Mouse (Mus musculus) heart, embryonic 11.5 days (tissue): ENCODE results near the gene Calm5. TPM values are rescaled to one million over a fixed set of nuclear protein-coding genes. Genes with fewer than 3 reads are reported as not detected.
"Not testable (repeated sequence)": the region's sequence is repeated elsewhere in the genome, so short reads cannot be mapped to it uniquely, and the experiment has no call there.

ENCODE experiments used
- ATAC-seq: fragments of 200-750 bp; cut with Nextera tagmentation; replicated peaks from 2 replicates; pipeline ENCODE4 v1.8.0; 2017; ENCODE audit warnings: moderate library complexity; ENCODE audit not compliant: insufficient number of reproducible peaks, low FRiP score, low TSS enrichment
- H3K27ac ChIP-seq: fragments of 300-500 bp; sonication (generic); 2 replicates; pipeline ENCODE4 v1.5.1; 2014; ENCODE audit warnings: mild to moderate bottlenecking, low read depth, low read length
- H3K27me3 ChIP-seq: fragments of 300-500 bp; sonication (generic); 2 replicates; pipeline ENCODE4 v1.6.1; 2014; ENCODE audit warnings: mild to moderate bottlenecking, low read length, mixed read lengths; ENCODE audit not compliant: control insufficient read depth, insufficient read depth
- H3K36me3 ChIP-seq: fragments of 300-500 bp; sonication (generic); 2 replicates; pipeline ENCODE4 v1.6.1; 2014; ENCODE audit warnings: mild to moderate bottlenecking, low read length, moderate library complexity, mixed read lengths; ENCODE audit not compliant: control insufficient read depth, insufficient read depth
- H3K4me1 ChIP-seq: fragments of 300-500 bp; sonication (generic); 2 replicates; pipeline ENCODE4 v1.6.1; 2014; ENCODE audit warnings: low read length; ENCODE audit not compliant: control insufficient read depth, insufficient read depth
- H3K4me2 ChIP-seq: fragments of 300-500 bp; sonication (generic); 2 replicates; pipeline ENCODE4 v1.6.1; 2014; ENCODE audit warnings: mild to moderate bottlenecking, moderate library complexity
- H3K4me3 ChIP-seq: fragments of 300-500 bp; sonication (generic); 2 replicates; pipeline ENCODE4 v1.5.1; 2014; ENCODE audit warnings: low read depth, low read length
- H3K9ac ChIP-seq: fragments of 300-500 bp; sonication (generic); 2 replicates; pipeline ENCODE4 v1.6.1; 2014; ENCODE audit warnings: mild to moderate bottlenecking, low read depth, low read length, moderate library complexity
- H3K9me3 ChIP-seq: fragments of 300-500 bp; sonication (generic); replicated peaks from 2 replicates; pipeline ENCODE4 v1.6.1; 2016; ENCODE audit warnings: low read length; ENCODE audit not compliant: control insufficient read depth
- WGBS: fragments of 180-500 bp; shearing (Covaris S2); extraction: QIAGEN DNeasy Blood & Tissue Kit; methylation state at CpG from one replicate; pipeline ENCODE4 v1.1.7; 2014; ENCODE audit not compliant: insufficient replicate concordance; 5-methylcytosine and 5-hydroxymethylcytosine counted together
- polyA plus RNA-seq: library from polyadenylated mRNA; unstranded; fragments of >200 nt; fragmentation: Nextera tagmentation; extraction: Ambion mirVana; gene quantifications from 2 replicates; pipeline ENCODE4 v1.2.1, GENCODE M21; 2014

The Calm5 gene
- polyA plus RNA-seq, 1 experiment from 2014 or later: not detected

DNA sequence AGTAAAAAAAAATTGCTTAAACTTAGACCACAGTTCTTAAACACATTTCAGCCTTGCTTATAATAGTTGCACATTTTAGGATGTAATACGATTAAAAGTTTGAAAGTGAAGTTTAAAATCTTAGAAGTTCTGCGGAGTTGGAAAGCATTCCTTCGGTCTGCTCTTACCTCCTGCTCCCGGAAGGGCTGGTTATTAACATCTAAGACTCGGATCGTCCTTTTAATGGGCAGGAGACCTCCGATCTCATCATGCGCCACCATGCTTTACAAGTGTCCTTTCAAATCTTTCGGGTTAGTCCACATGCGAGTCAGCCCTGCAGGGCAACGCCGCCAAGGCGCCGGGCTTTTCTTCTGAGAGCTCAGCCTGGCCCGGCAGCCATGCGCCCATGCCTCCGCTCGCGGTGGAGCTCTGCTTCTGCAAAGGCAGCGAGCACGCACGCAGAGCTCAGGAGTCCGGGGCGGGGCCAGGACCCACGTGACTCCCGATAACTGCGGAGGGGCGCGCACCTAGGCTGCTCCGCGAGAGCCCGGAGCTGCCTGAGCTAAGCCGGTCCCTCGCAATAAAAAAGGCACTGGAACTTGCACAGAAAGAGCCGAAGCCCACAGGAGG, 39.3 kb downstream of the Calm5 start:
- H3K9ac ChIP-seq: peak overlapping the region; percentile 88
- peak overlapping the region; percentile 78 for H3K27ac ChIP-seq
- H3K4me3 ChIP-seq: peak overlapping the region; percentile 71
- under 1% methylated on average over 35 of the region's 35 CpGs for WGBS
- H3K36me3 ChIP-seq: peaks cover 7% of the 10 kb centered on the region
- H3K9me3 ChIP-seq: no peaks in the 10 kb centered on the region
- no peaks in the 10 kb centered on the region for H3K27me3 ChIP-seq
- H3K4me1 ChIP-seq: peaks cover 4% of the 10 kb centered on the region
- peak; percentile 99 for ATAC-seq
- peak overlapping the region; percentile 72 for H3K4me2 ChIP-seq

DNA sequence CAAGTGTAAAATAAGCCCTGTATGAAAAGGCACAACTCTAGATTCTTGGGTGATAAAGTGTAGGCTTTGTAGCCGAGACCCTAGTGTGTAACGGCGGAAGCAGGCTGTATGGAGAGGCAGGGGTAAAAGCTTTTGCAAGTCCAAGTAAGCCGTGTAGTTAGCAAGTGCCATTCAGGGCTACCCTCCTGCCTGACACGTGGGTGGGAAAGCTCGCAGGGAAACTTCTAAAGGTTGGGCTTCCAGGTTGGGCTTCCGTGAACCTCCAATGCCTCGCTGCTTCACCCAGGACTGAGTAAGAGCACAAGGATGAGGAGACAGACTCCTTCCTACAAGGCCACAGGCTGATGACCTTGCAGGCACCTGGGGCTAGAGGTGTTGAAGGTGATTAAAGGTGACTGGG, 40.6 kb downstream of the Calm5 start:
- WGBS: 73% methylated on average over 8 of the region's 8 CpGs
- no peak overlapping the region for H3K4me3 ChIP-seq
- no peak overlapping the region for H3K4me2 ChIP-seq
- peaks cover 4% of the 10 kb centered on the region for H3K4me1 ChIP-seq
- H3K36me3 ChIP-seq: 0 out of 2 replicates have a peak, but pooled peaks cover 3% of the 10 kb centered on the region
- H3K9me3 ChIP-seq: no peaks in the 10 kb centered on the region
- ATAC-seq: no peak
- H3K27me3 ChIP-seq: no peaks in the 10 kb centered on the region
- no peak overlapping the region for H3K27ac ChIP-seq
- no peak overlapping the region for H3K9ac ChIP-seq

DNA sequence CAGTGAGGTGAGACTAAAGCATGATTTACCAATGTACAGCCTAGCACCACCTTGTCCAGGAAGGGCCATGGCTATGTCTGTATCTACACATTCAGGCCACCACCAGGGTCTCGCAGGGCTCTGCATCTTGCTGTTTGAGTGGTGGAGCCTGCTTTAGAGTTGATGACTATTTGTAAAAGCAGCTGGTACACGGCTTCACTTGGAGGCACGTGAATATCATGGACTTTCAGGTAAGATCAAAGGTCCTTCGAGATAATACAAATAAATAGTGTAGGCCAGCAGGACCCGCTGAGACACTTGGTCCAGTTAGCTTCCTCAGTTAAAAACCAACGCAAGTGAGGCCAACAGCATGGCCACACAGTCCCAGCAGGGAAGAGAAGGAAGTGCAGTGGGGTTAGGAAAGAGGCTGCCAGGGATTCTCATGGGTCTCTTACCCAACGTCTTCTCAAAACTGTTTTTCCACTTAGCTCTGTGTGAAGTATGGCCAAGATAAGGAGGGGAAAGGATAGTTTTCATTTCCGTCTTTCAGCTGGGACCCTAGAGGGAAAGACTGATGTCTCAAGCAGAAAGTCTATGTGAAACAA, 41.5 kb downstream of the Calm5 start:
- Histone ChIP-seq H3K9ac (0 out of 2 replicates have a peak overlapping the region, but pooled peaks have one; percentile 3), H3K27me3 (no peaks in the 10 kb centered on the region), H3K4me3 (no peak overlapping the region), H3K36me3 (0 out of 2 replicates have a peak, but pooled peaks cover 3% of the 10 kb centered on the region), H3K4me2 (no peak overlapping the region), H3K27ac (peak overlapping the region; percentile 22; the same call in 1 of the 2 replicates), H3K4me1 (peaks cover 4% of the 10 kb centered on the region), H3K9me3 (no peaks in the 10 kb centered on the region)
- WGBS: 71% methylated on average over 8 of the region's 8 CpGs
- no peak for ATAC-seq

DNA sequence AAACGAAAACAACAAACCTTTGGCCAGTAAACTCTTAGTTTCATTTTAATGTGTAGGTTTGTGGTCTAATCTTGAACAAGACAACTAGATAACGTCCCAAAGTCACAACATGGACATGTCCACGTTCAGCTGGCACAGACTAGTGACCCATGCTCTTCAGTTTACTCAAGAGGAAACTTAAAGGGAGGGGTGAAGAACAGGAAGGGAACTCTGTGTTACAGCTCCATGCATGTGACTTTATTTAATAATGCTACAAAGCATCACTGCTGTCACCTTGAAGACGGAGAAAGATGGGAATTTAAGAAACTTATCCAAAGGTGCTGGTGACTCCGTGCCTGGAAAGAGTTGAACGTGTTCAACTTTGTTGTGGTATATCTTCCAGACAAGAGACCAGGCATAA, 42.1 kb downstream of the Calm5 start:
- no peak overlapping the region for H3K4me3 ChIP-seq
- WGBS: 82% methylated on average over 6 of the region's 6 CpGs
- H3K9ac ChIP-seq: no peak overlapping the region
- no peaks in the 10 kb centered on the region for H3K27me3 ChIP-seq
- H3K4me2 ChIP-seq: no peak overlapping the region
- 0 out of 2 replicates have a peak, but pooled peaks cover 3% of the 10 kb centered on the region for H3K36me3 ChIP-seq
- no peak for ATAC-seq
- no peak overlapping the region for H3K27ac ChIP-seq
- H3K4me1 ChIP-seq: peaks cover 4% of the 10 kb centered on the region
- H3K9me3 ChIP-seq: no peaks in the 10 kb centered on the region

DNA sequence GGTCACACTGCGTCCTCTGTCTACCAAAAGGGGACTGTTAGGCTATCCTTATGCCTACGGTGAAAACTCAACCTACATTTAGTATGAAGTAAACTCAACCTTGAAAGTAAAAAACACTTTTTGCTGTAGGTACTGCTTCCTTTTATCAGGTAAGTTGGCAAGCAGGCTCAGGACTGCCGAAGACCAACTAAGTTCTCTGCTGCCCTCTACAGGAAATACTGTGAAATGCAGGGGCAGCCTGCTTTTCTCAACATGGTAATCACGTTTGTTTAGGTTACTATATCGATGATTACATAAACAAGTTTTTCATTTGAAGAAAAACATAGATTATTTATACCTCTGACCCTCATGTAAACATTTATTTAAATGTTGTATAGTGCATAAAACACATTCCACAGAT, 42.9 kb downstream of the Calm5 start:
- Histone ChIP-seq H3K27me3 (no peaks in the 10 kb centered on the region), H3K27ac (no peak overlapping the region), H3K4me1 (no peaks in the 10 kb centered on the region; the same call in none of the 2 replicates), H3K36me3 (0 out of 2 replicates have a peak, but pooled peaks cover 3% of the 10 kb centered on the region), H3K9me3 (no peaks in the 10 kb centered on the region), H3K9ac (no peak overlapping the region), H3K4me2 (no peak overlapping the region), H3K4me3 (no peak overlapping the region)
- no peak for ATAC-seq
- WGBS: 39% methylated on average over 5 of the region's 5 CpGs

DNA sequence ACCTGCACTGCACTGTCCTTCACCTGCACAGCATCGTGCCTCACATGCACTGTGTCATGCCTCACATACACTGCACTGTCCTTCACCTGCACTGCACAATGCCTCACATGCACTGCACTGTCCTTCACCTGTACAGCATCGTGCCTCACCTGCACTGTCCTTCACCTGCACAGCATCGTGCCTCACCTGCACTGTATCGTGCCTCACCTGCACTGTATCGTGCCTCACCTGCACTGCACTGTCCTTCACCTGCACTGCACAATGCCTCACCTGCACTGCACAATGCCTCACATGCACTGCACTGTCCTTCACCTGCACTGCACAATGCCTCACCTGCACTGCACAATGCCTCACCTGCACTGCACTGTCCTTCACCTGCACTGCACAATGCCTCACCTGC, 44.2 kb downstream of the Calm5 start:
- H3K36me3 ChIP-seq, H3K9me3 ChIP-seq, ATAC-seq, H3K4me1 ChIP-seq, H3K27ac ChIP-seq, H3K9ac ChIP-seq, H3K4me3 ChIP-seq, H3K27me3 ChIP-seq, H3K4me2 ChIP-seq: not testable (repeated sequence)
- 90% methylated on average over 5 of the region's 5 CpGs for WGBS

DNA sequence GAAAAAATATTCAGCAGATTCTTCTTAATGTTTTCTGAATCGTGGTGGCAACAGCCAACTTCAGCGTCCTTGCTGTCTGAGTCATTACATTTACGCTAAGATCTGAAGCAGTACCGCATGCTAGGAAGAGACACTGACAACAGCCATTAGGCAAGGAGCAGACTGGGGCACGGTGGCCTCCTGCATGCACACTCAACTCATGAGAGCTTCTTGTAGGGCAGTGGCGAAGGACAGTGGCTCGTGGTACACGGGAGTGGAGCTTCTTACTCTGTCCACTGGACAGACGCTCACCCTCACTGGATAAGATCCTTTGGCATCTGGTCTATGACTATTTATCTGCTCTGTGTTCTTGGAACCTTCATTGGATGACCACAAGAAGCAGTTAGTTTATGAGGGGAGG, 45.3 kb downstream of the Calm5 start:
- Histone ChIP-seq H3K4me1 (no peaks in the 10 kb centered on the region), H3K4me3 (no peak overlapping the region), H3K36me3 (0 out of 2 replicates have a peak, but pooled peaks cover 3% of the 10 kb centered on the region), H3K27me3 (no peaks in the 10 kb centered on the region), H3K4me2 (no peak overlapping the region), H3K9ac (no peak overlapping the region), H3K27ac (no peak overlapping the region), H3K9me3 (no peaks in the 10 kb centered on the region)
- ATAC-seq: no peak
- 88% methylated on average over 9 of the region's 9 CpGs for whole genome bisulfite sequencing
